Mouse (Mus musculus): Measurements from ENCODE around the gene Olfr1197. TPM values are rescaled to one million over a fixed set of nuclear protein-coding genes. Genes with fewer than 3 reads are reported as not detected.

Olfr1197 gene
- total RNA-seq (2021): not detected
- long read RNA-seq, experiment 1: 0 reads
- long read RNA-seq, experiment 2: 0 reads

- no peak for DNase-seq
Measured at GRCm38 (mm10) chr2:88732266-88732665, at the start of gene Olfr1197. Olfr1197 (minus strand) TSS chr2:88732366.

GRCm38 (mm10) chr2:88770388-88770787, 38.2 kb upstream of the Olfr1197 start, which contains the start of gene Olfr1200:
Olfr1200 (minus strand) TSS chr2:88770488.
- DNase-seq: no peak

- no peak for DNase-seq
Measured at GRCm38 (mm10) chr2:88760369-88760768, 28.2 kb upstream of the Olfr1197 start, which contains the start of gene Olfr1199. Olfr1199 (minus strand) TSS chr2:88760469.

- no peak for DNase-seq
Measured at GRCm38 (mm10) chr2:88751270-88751669, 19.1 kb upstream of the Olfr1197 start, which contains the start of gene Olfr1198. Olfr1198 (minus strand) TSS chr2:88751370.

- DNase-seq: no peak
Measured at GRCm38 (mm10) chr2:88743379-88743778, 11.2 kb upstream of the Olfr1197 start.

GRCm38 (mm10) chr2:88704497-88704896, 27.7 kb downstream of the Olfr1197 start, which contains the start of gene Olfr1196:
Olfr1196 (minus strand) TSS chr2:88704597.
- no peak for DNase-seq

- DNase-seq: no peak
Measured at GRCm38 (mm10) chr2:88689087-88689486, 43.1 kb downstream of the Olfr1197 start, which contains the start of gene Olfr1195. Olfr1195 (minus strand) TSS chr2:88689187.

Other genes with a start within 250 kb of the Olfr1197 start
- gene Olfr1184, start 248.8 kb downstream of the Olfr1197 start, total RNA-seq (2021): not detected
- not detected for gene Olfr1185-ps1, start 239.0 kb downstream of the Olfr1197 start, total RNA-seq (2021)
- not detected for gene Olfr1186, start 213.8 kb downstream of the Olfr1197 start, total RNA-seq (2021)
- gene Olfr1188, start 175.4 kb downstream of the Olfr1197 start, total RNA-seq (2021): not detected
- not detected for gene Olfr1189, start 145.9 kb downstream of the Olfr1197 start, total RNA-seq (2021)
- gene Olfr1191-ps1, start 91.8 kb downstream of the Olfr1197 start, total RNA-seq (2021): not detected
- not detected for gene Olfr1192-ps1, start 83.9 kb downstream of the Olfr1197 start, total RNA-seq (2021)
- not detected for gene Olfr1193, start 56.7 kb downstream of the Olfr1197 start, total RNA-seq (2021)
- gene Olfr1195, start 43.2 kb downstream of the Olfr1197 start, total RNA-seq (2021): not detected
- not detected for gene Olfr1196, start 27.8 kb downstream of the Olfr1197 start, total RNA-seq (2021)
- gene Olfr1198, start 19.0 kb upstream of the Olfr1197 start, total RNA-seq (2021): not detected
- gene Olfr1199, start 28.1 kb upstream of the Olfr1197 start, total RNA-seq (2021): not detected
- gene Olfr1200, start 38.1 kb upstream of the Olfr1197 start, total RNA-seq (2021): not detected
- gene Olfr1201, start 60.7 kb upstream of the Olfr1197 start, total RNA-seq (2021): not detected
- not detected for gene Olfr1202, start 82.1 kb upstream of the Olfr1197 start, total RNA-seq (2021)
- gene Olfr1205, start 97.4 kb upstream of the Olfr1197 start, total RNA-seq (2021): not detected
- not detected for gene Olfr1204, start 116.9 kb upstream of the Olfr1197 start, total RNA-seq (2021)
- not detected for gene Olfr1206, start 130.9 kb upstream of the Olfr1197 start, total RNA-seq (2021)
- not detected for gene Olfr1208, start 169.9 kb upstream of the Olfr1197 start, total RNA-seq (2021)
- not detected for gene Olfr1209, start 182.8 kb upstream of the Olfr1197 start, total RNA-seq (2021)
- gene Olfr1211, start 205.7 kb upstream of the Olfr1197 start, total RNA-seq (2021): not detected
- gene Olfr1212, start 221.6 kb upstream of the Olfr1197 start, total RNA-seq (2021): not detected
- not detected for gene Gm13762, start 247.9 kb upstream of the Olfr1197 start, total RNA-seq (2021)

Data from gastrocnemius, postnatal 10 days (tissue).